Mouse (Mus musculus): ENCODE data around the gene Epb41l1. TPM values are rescaled to one million over a fixed set of nuclear protein-coding genes. Genes with fewer than 3 reads are reported as not detected.
A peak's percentile ranks its signal among the peaks of the same experiment; 100 is the strongest.

Epb41l1 gene
- total and polyA plus RNA-seq, 2 experiments from 2014 or later, result 12.7 to 261 TPM

DNA sequence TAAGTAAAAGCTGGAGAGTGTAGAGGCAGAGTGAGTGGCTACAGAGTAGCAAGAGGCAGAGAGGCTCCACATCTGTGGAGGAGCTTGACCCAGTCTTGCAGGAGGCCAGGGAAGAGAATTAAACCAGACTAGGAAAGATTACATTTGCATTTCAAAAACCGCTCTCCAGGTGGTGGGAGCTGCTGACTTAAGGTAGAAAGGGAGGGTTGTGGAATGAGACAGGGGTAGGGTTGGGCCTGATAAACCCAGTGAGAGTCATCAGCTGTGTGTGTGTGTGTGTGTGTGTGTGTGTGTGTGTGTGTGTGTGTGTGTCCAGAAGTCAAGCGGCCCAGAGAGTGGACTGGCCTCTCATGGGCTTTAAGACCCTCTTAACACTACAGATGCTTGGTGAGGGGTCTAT is 4.9 kb downstream of the Epb41l1 start:
- Histone ChIP-seq H3K9ac (replicated peaks; ENCODE audit: low read length, poor library complexity, severe bottlenecking) (0 out of 2 replicates have a peak overlapping the region, but pooled peaks have one; percentile 39), H3K4me3 (ENCODE audit: low read depth, low read length) (no peak overlapping the region), H3K27me3 (ENCODE audit: insufficient read depth, low read length) (no peaks in the 10 kb centered on the region), H3K27ac (ENCODE audit: low read depth, low read length) (peak overlapping the region; percentile 47), H3K36me3 (ENCODE audit: insufficient read depth, low read length) (no peaks in the 10 kb centered on the region), H3K4me1 (ENCODE audit: insufficient read depth, low read length) (peaks cover 8% of the 10 kb centered on the region; the same call in 1 of the 2 replicates), H3K4me2 (ENCODE audit: low read depth, low read length, poor library complexity, severe bottlenecking) (peak overlapping the region; percentile 13; the same call in 1 of the 2 replicates), H3K9me3 (ENCODE audit: low read length) (no peaks in the 10 kb centered on the region)
- ATAC-seq (ENCODE audit: low FRiP score) (no peak), DNase-seq (ENCODE audit: low spot score) (no peak)
- 11% methylated on average over 2 of the region's 2 CpGs for WGBS
- no peak for TF ChIP-seq CTCF (IDR thresholded peaks at IDR 0.05)

DNA sequence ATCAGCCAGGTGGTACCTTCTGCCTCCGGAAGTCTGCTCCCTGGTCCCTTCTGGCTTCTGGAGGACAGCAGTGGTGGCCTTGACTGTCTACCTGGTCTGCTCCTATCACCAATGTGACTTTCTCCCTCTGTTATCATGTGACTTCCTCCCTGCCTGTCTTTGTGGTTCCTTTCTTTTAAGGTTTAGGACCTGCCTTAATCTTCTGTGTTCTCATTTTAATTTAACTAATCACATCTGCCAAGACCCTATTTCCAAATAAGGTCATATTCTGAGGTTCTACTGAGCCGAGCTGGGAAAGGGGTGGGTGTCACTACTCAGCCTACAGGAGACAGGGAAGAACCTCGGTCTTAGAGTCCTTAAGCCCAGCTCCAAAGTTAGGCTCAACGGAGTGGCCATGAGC is 5.4 kb downstream of the Epb41l1 start:
- Histone ChIP-seq H3K9me3 (ENCODE audit: low read length) (no peaks in the 10 kb centered on the region), H3K27ac (ENCODE audit: low read depth, low read length) (no peak overlapping the region), H3K4me3 (ENCODE audit: low read depth, low read length) (no peak overlapping the region), H3K4me1 (ENCODE audit: insufficient read depth, low read length) (peaks cover 8% of the 10 kb centered on the region; the same call in 1 of the 2 replicates), H3K9ac (replicated peaks; ENCODE audit: low read length, poor library complexity, severe bottlenecking) (no peak overlapping the region), H3K27me3 (ENCODE audit: insufficient read depth, low read length) (no peaks in the 10 kb centered on the region), H3K36me3 (ENCODE audit: insufficient read depth, low read length) (no peaks in the 10 kb centered on the region), H3K4me2 (ENCODE audit: low read depth, low read length, poor library complexity, severe bottlenecking) (no peak overlapping the region)
- no peak for TF ChIP-seq CTCF (IDR thresholded peaks at IDR 0.05)
- no peak for ATAC-seq (ENCODE audit: low FRiP score)
- 64% methylated on average over 4 of the region's 4 CpGs for WGBS
- DNase-seq (ENCODE audit: low spot score), result no peak

DNA sequence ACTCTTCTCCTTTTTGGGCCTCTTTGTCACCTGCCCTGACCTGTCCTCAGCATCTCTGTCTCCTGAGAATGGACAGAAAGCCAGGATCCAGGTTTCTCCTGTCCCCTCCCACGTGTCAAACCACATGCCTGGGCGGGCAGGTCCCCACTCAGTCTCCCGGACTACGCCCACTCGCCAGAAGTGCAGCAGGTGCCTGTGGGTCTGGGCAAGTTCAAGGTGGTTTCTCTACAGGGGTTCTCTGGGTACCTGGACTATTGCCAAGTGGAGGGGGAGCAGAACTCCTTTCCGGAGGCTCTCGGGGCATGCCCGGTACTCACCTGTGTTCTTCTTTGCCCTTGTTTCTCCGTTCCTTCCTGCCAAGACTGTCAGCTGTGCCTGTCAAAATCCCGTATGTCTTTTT is 9.1 kb downstream of the Epb41l1 start:
- Histone ChIP-seq H3K4me3 (ENCODE audit: low read depth, low read length) (no peak overlapping the region), H3K9ac (replicated peaks; ENCODE audit: low read length, poor library complexity, severe bottlenecking) (no peak overlapping the region), H3K4me2 (ENCODE audit: low read depth, low read length, poor library complexity, severe bottlenecking) (no peak overlapping the region), H3K27me3 (ENCODE audit: insufficient read depth, low read length) (no peaks in the 10 kb centered on the region), H3K9me3 (ENCODE audit: low read length) (no peaks in the 10 kb centered on the region), H3K27ac (ENCODE audit: low read depth, low read length) (no peak overlapping the region), H3K4me1 (ENCODE audit: insufficient read depth, low read length) (0 out of 2 replicates have a peak, but pooled peaks cover 2% of the 10 kb centered on the region), H3K36me3 (ENCODE audit: insufficient read depth, low read length) (no peaks in the 10 kb centered on the region)
- DNase-seq (ENCODE audit: low spot score), result no peak
- TF ChIP-seq CTCF (IDR thresholded peaks at IDR 0.05), result no peak
- WGBS, result 76% methylated on average over 10 of the region's 10 CpGs
- ATAC-seq (ENCODE audit: low FRiP score), result no peak

DNA sequence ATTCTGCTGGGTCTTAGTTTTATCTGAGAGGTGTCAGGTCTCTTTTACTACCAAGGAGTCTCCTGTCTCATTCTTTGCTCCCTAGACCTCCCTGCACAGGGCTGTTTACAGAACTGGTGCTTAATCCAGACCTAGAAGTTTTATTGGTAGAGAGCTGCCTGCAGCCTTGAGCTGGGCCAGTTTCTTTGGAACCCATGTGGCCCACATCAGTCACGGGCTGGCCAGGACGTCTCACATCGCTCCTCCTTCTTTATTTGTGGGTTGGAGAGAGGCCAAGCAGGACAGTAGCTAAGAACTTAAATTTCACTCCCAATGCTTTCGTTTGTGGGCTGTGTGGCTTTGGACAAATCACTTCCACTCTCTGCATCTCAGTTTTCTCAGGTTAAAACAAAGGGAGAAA is 9.6 kb downstream of the Epb41l1 start:
- no peak overlapping the region for H3K27ac ChIP-seq (ENCODE audit: low read depth, low read length)
- no peaks in the 10 kb centered on the region for H3K27me3 ChIP-seq (ENCODE audit: insufficient read depth, low read length)
- no peak overlapping the region for H3K9ac ChIP-seq (replicated peaks; ENCODE audit: low read length, poor library complexity, severe bottlenecking)
- no peaks in the 10 kb centered on the region for H3K4me1 ChIP-seq (ENCODE audit: insufficient read depth, low read length)
- 29% methylated on average over 4 of the region's 4 CpGs for WGBS
- H3K36me3 ChIP-seq (ENCODE audit: insufficient read depth, low read length), result no peaks in the 10 kb centered on the region
- no peak for DNase-seq (ENCODE audit: low spot score)
- no peaks in the 10 kb centered on the region for H3K9me3 ChIP-seq (ENCODE audit: low read length)
- H3K4me2 ChIP-seq (ENCODE audit: low read depth, low read length, poor library complexity, severe bottlenecking), result no peak overlapping the region
- ATAC-seq (ENCODE audit: low FRiP score), result no peak
- no peak for TF ChIP-seq CTCF (IDR thresholded peaks at IDR 0.05)
- no peak overlapping the region for H3K4me3 ChIP-seq (ENCODE audit: low read depth, low read length)

DNA sequence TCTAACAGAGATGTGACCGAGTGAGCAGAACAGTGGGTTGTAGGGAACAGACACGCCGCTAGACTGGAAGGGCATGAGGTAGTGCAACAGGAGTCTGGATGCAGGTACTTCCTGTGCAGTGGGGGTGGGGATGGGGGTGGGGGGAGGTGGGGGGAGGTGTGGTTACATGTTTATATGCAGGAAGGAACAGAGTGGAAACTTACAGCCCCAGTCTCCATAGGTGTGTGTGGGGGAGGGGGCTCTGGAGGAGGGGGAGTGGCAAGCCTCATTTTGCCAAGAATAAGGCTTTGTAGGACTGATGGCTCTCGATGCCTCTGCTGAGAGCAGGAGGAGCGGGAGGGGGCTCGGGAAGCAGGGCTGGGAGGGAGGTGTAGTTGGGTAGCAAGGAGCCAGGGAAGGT is 10.7 kb downstream of the Epb41l1 start:
- Histone ChIP-seq H3K27ac (ENCODE audit: low read depth, low read length) (no peak overlapping the region), H3K36me3 (ENCODE audit: insufficient read depth, low read length) (no peaks in the 10 kb centered on the region), H3K4me1 (ENCODE audit: insufficient read depth, low read length) (no peaks in the 10 kb centered on the region), H3K4me3 (ENCODE audit: low read depth, low read length) (no peak overlapping the region), H3K9me3 (ENCODE audit: low read length) (no peaks in the 10 kb centered on the region), H3K27me3 (ENCODE audit: insufficient read depth, low read length) (no peaks in the 10 kb centered on the region), H3K9ac (replicated peaks; ENCODE audit: low read length, poor library complexity, severe bottlenecking) (no peak overlapping the region), H3K4me2 (ENCODE audit: low read depth, low read length, poor library complexity, severe bottlenecking) (no peak overlapping the region)
- 69% methylated on average over 6 of the region's 6 CpGs for WGBS
- ATAC-seq (ENCODE audit: low FRiP score), result no peak
- DNase-seq (ENCODE audit: low spot score), result no peak
- no peak for TF ChIP-seq CTCF (IDR thresholded peaks at IDR 0.05)

DNA sequence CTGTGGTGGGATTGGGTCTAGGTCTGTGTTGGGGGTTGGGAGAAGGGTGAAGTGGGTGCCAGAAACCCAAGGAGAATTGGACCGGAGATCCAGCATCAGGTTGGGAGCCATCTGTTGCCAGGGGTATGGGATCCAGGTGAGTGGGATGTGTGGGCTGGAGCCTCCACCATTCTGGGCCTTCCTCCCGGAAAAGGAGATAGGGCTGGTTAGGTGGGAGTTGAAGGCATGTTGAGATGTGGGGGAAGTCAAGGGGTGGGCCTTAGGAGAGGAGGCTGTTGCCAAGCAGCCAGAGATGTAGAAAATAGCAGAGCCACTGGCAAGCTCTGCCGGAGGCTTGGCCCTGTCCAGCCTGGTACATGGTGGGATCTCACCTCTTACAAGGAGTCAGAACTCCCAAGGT is 11.4 kb downstream of the Epb41l1 start:
- ATAC-seq (ENCODE audit: low FRiP score) (no peak), DNase-seq (ENCODE audit: low spot score) (no peak)
- WGBS, result 91% methylated on average over 3 of the region's 3 CpGs
- Histone ChIP-seq H3K4me3 (ENCODE audit: low read depth, low read length) (no peak overlapping the region), H3K4me2 (ENCODE audit: low read depth, low read length, poor library complexity, severe bottlenecking) (no peak overlapping the region), H3K27me3 (ENCODE audit: insufficient read depth, low read length) (no peaks in the 10 kb centered on the region), H3K4me1 (ENCODE audit: insufficient read depth, low read length) (no peaks in the 10 kb centered on the region), H3K9ac (replicated peaks; ENCODE audit: low read length, poor library complexity, severe bottlenecking) (no peak overlapping the region), H3K36me3 (ENCODE audit: insufficient read depth, low read length) (no peaks in the 10 kb centered on the region), H3K9me3 (ENCODE audit: low read length) (no peaks in the 10 kb centered on the region), H3K27ac (ENCODE audit: low read depth, low read length) (no peak overlapping the region)
- TF ChIP-seq CTCF (IDR thresholded peaks at IDR 0.05), result no peak

All from midbrain, postnatal 0 days (tissue).